Mouse (Mus musculus) liver, embryonic 13.5 days (tissue): Measurements from ENCODE around the gene Nckap5l. TPM values are rescaled to one million over a fixed set of nuclear protein-coding genes. Genes with fewer than 3 reads are reported as not detected.

Experiments
- ATAC-seq: fragments of 200-750 bp; cut with Nextera tagmentation; 2 replicates; pipeline ENCODE4 v1.8.0; 2017; ENCODE audit warnings: low read depth, mild to moderate bottlenecking, moderate number of reproducible peaks, moderate library complexity
- DNase-seq: peaks from one replicate; pipeline ENCODE4 v3.0.0; 2022
- H3K27ac ChIP-seq: fragments of 300-500 bp; sonication (generic); 2 replicates; pipeline ENCODE4 v1.5.1; 2015; ENCODE audit warnings: moderate library complexity, mild to moderate bottlenecking, inconsistent platforms
- H3K27me3 ChIP-seq: fragments of 300-500 bp; sonication (generic); 2 replicates; pipeline ENCODE4 v1.6.1; 2015; ENCODE audit warnings: mild to moderate bottlenecking, inconsistent platforms
- H3K36me3 ChIP-seq: fragments of 300-500 bp; sonication (generic); 2 replicates; pipeline ENCODE4 v1.6.1; 2015; ENCODE audit warnings: mild to moderate bottlenecking, inconsistent platforms
- H3K4me1 ChIP-seq: fragments of 300-500 bp; sonication (generic); replicated peaks from 2 replicates; pipeline ENCODE4 v1.6.1; 2015; ENCODE audit warnings: inconsistent platforms
- H3K4me2 ChIP-seq: fragments of 300-500 bp; sonication (generic); 2 replicates; pipeline ENCODE4 v1.6.1; 2015; ENCODE audit warnings: inconsistent platforms, mild to moderate bottlenecking, moderate library complexity
- H3K4me3 ChIP-seq: fragments of 300-500 bp; sonication (generic); replicated peaks from 2 replicates; pipeline ENCODE4 v1.5.1; 2015; ENCODE audit warnings: mild to moderate bottlenecking, inconsistent platforms
- H3K9ac ChIP-seq: fragments of 300-500 bp; sonication (generic); 2 replicates; pipeline ENCODE4 v1.6.1; 2015; ENCODE audit warnings: mild to moderate bottlenecking, inconsistent platforms
- H3K9me3 ChIP-seq: fragments of 300-500 bp; sonication (generic); replicated peaks from 2 replicates; pipeline ENCODE4 v1.6.1; 2016; ENCODE audit warnings: inconsistent platforms
- WGBS: fragments of 180-500 bp; shearing (Covaris S2); methylation state at CpG from one replicate; pipeline ENCODE4 v1.1.7; 2015; ENCODE audit not compliant: insufficient replicate concordance; 5-methylcytosine and 5-hydroxymethylcytosine counted together
- polyA plus RNA-seq: library from polyadenylated mRNA; unstranded; fragments of >200 nt; fragmentation: Nextera tagmentation; extraction: Ambion mirVana; gene quantifications from 2 replicates; pipeline ENCODE4 v1.2.1, GENCODE M21; 2015

Gene Nckap5l
- polyA plus RNA-seq, 1 experiment from 2014 or later, result 0.85 TPM

GRCm38 (mm10) chr15:99423131-99423530, 34.4 kb downstream of the Nckap5l start:
- 83% methylated on average over 10 of the region's 10 CpGs for WGBS
- no peak for ATAC-seq

GRCm38 (mm10) chr15:99422551-99422950, 35.0 kb downstream of the Nckap5l start:
- 88% methylated on average over 23 of the region's 23 CpGs for WGBS
- DNase-seq, result no peak
- no peaks in the 10 kb centered on the region for H3K27me3 ChIP-seq
- H3K36me3 ChIP-seq, result peaks cover 7% of the 10 kb centered on the region; the same call in 1 of the 2 replicates
- no peak overlapping the region for H3K9ac ChIP-seq
- no peak overlapping the region for H3K4me3 ChIP-seq
- H3K27ac ChIP-seq, result no peak overlapping the region
- H3K4me2 ChIP-seq, result no peak overlapping the region
- peaks cover 20% of the 10 kb centered on the region for H3K4me1 ChIP-seq
- no peak for ATAC-seq
- no peaks in the 10 kb centered on the region for H3K9me3 ChIP-seq

More at GRCm38 (mm10) chr15:99423131-99423530, 34.4 kb downstream of the Nckap5l start:
- Histone ChIP-seq H3K36me3 (peaks cover 10% of the 10 kb centered on the region; the same call in 1 of the 2 replicates), H3K9me3 (no peaks in the 10 kb centered on the region), H3K27ac (no peak overlapping the region), H3K9ac (no peak overlapping the region), H3K27me3 (no peaks in the 10 kb centered on the region), H3K4me1 (peaks cover 20% of the 10 kb centered on the region), H3K4me2 (no peak overlapping the region), H3K4me3 (no peak overlapping the region)
- DNase-seq, result no peak

- H3K36me3 ChIP-seq, result peaks cover 3% of the 10 kb centered on the region; the same call in 1 of the 2 replicates
- H3K27me3 ChIP-seq, result no peaks in the 10 kb centered on the region
- no peak overlapping the region for H3K27ac ChIP-seq
- H3K4me1 ChIP-seq, result peaks cover 24% of the 10 kb centered on the region
- H3K4me3 ChIP-seq, result no peak overlapping the region
- no peak overlapping the region for H3K4me2 ChIP-seq
- no peak for DNase-seq
- H3K9ac ChIP-seq, result no peak overlapping the region
- no peaks in the 10 kb centered on the region for H3K9me3 ChIP-seq
- WGBS, result 65% methylated on average over 8 of the region's 8 CpGs
- no peak for ATAC-seq
Observed at GRCm38 (mm10) chr15:99421676-99422075, 35.9 kb downstream of the Nckap5l start.

- ATAC-seq (no peak), DNase-seq (peak; percentile 31)
- Histone ChIP-seq H3K27me3 (no peaks in the 10 kb centered on the region), H3K27ac (peak overlapping the region; percentile 21; the same call in 1 of the 2 replicates), H3K4me1 (peaks cover 27% of the 10 kb centered on the region), H3K9me3 (no peaks in the 10 kb centered on the region), H3K4me3 (0 out of 2 replicates have a peak overlapping the region, but pooled peaks have one; percentile 8), H3K36me3 (peaks cover 3% of the 10 kb centered on the region; the same call in 1 of the 2 replicates), H3K9ac (no peak overlapping the region), H3K4me2 (peak overlapping the region; percentile 52)
- WGBS, result 36% methylated on average over 9 of the region's 9 CpGs
Observed at GRCm38 (mm10) chr15:99421152-99421551, 36.4 kb downstream of the Nckap5l start.

- 19% methylated on average over 12 of the region's 12 CpGs for WGBS
- 0 out of 2 replicates have a peak overlapping the region, but pooled peaks have one; percentile 8 for H3K4me3 ChIP-seq
Observed at GRCm38 (mm10) chr15:99420521-99421014, 37.0 kb downstream of the Nckap5l start.

GRCm38 (mm10) chr15:99420101-99420500, 37.4 kb downstream of the Nckap5l start:
- no peak for DNase-seq

More at GRCm38 (mm10) chr15:99420521-99421014, 37.0 kb downstream of the Nckap5l start:
- Histone ChIP-seq H3K4me1 (peaks cover 31% of the 10 kb centered on the region), H3K9ac (no peak overlapping the region), H3K9me3 (no peaks in the 10 kb centered on the region), H3K27me3 (no peaks in the 10 kb centered on the region), H3K36me3 (no peaks in the 10 kb centered on the region; the same call in 1 of the 2 replicates), H3K27ac (peak overlapping the region; percentile 21; the same call in 1 of the 2 replicates), H3K4me2 (peak overlapping the region; percentile 52)
- DNase-seq, result no peak
- ATAC-seq, result no peak

GRCm38 (mm10) chr15:99417692-99418271, 39.8 kb downstream of the Nckap5l start:
- ATAC-seq, result no peak

More at GRCm38 (mm10) chr15:99420101-99420500, 37.4 kb downstream of the Nckap5l start:
- Histone ChIP-seq H3K9me3 (no peaks in the 10 kb centered on the region), H3K27me3 (no peaks in the 10 kb centered on the region), H3K4me2 (peak overlapping the region; percentile 52), H3K9ac (no peak overlapping the region), H3K36me3 (no peaks in the 10 kb centered on the region; the same call in 1 of the 2 replicates), H3K4me1 (peaks cover 31% of the 10 kb centered on the region), H3K27ac (no peak overlapping the region), H3K4me3 (no peak overlapping the region)
- 37% methylated on average over 5 of the region's 5 CpGs for WGBS
- ATAC-seq, result no peak

GRCm38 (mm10) chr15:99416957-99417356, 40.6 kb downstream of the Nckap5l start:
- WGBS, result 27% methylated on average over 4 of the region's 4 CpGs
- ATAC-seq, result no peak
- H3K4me2 ChIP-seq, result peak overlapping the region; percentile 33

More at GRCm38 (mm10) chr15:99417692-99418271, 39.8 kb downstream of the Nckap5l start:
- no peak overlapping the region for H3K27ac ChIP-seq
- no peaks in the 10 kb centered on the region for H3K9me3 ChIP-seq
- no peak overlapping the region for H3K4me3 ChIP-seq
- peaks cover 31% of the 10 kb centered on the region for H3K4me1 ChIP-seq
- no peak overlapping the region for H3K9ac ChIP-seq
- 20% methylated on average over 17 of the region's 17 CpGs for WGBS
- no peak for DNase-seq
- H3K36me3 ChIP-seq, result no peaks in the 10 kb centered on the region
- H3K27me3 ChIP-seq, result no peaks in the 10 kb centered on the region
- H3K4me2 ChIP-seq, result no peak overlapping the region

GRCm38 (mm10) chr15:99416348-99416882, 41.1 kb downstream of the Nckap5l start:
- peak; percentile 65 for DNase-seq
- H3K4me1 ChIP-seq, result peaks cover 30% of the 10 kb centered on the region
- no peak overlapping the region for H3K9ac ChIP-seq
- ATAC-seq, result peak; percentile 35; the same call in 1 of the 2 replicates
- H3K4me2 ChIP-seq, result peak overlapping the region; percentile 37
- no peak overlapping the region for H3K27ac ChIP-seq
- no peaks in the 10 kb centered on the region for H3K9me3 ChIP-seq
- peak overlapping the region; percentile 8; the same call in 1 of the 2 replicates for H3K4me3 ChIP-seq
- WGBS, result 11% methylated on average over 13 of the region's 13 CpGs
- no peaks in the 10 kb centered on the region for H3K27me3 ChIP-seq
- no peaks in the 10 kb centered on the region for H3K36me3 ChIP-seq

More at GRCm38 (mm10) chr15:99416957-99417356, 40.6 kb downstream of the Nckap5l start:
- no peak for DNase-seq
- no peak overlapping the region for H3K27ac ChIP-seq
- no peaks in the 10 kb centered on the region for H3K9me3 ChIP-seq
- no peak overlapping the region for H3K9ac ChIP-seq
- H3K4me3 ChIP-seq, result no peak overlapping the region
- H3K27me3 ChIP-seq, result no peaks in the 10 kb centered on the region
- H3K36me3 ChIP-seq, result no peaks in the 10 kb centered on the region
- peaks cover 31% of the 10 kb centered on the region for H3K4me1 ChIP-seq

GRCm38 (mm10) chr15:99415793-99416192, 41.8 kb downstream of the Nckap5l start:
- H3K36me3 ChIP-seq, result no peaks in the 10 kb centered on the region
- no peaks in the 10 kb centered on the region for H3K27me3 ChIP-seq
- 0 out of 2 replicates have a peak overlapping the region, but pooled peaks have one; percentile 8 for H3K4me3 ChIP-seq
- H3K4me2 ChIP-seq, result peak overlapping the region; percentile 37
- WGBS, result 5% methylated on average over 2 of the region's 2 CpGs
- ATAC-seq (no peak), DNase-seq (peak; percentile 34)
- H3K9ac ChIP-seq, result no peak overlapping the region
- no peak overlapping the region for H3K27ac ChIP-seq
- H3K4me1 ChIP-seq, result peaks cover 24% of the 10 kb centered on the region
- no peaks in the 10 kb centered on the region for H3K9me3 ChIP-seq

- H3K27ac ChIP-seq, result no peak overlapping the region
- H3K9ac ChIP-seq, result no peak overlapping the region
- no peak overlapping the region for H3K4me2 ChIP-seq
- WGBS, result 59% methylated on average over 14 of the region's 14 CpGs
- H3K4me1 ChIP-seq, result peaks cover 15% of the 10 kb centered on the region
- peaks cover 38% of the 10 kb centered on the region for H3K36me3 ChIP-seq
- H3K9me3 ChIP-seq, result no peaks in the 10 kb centered on the region
- DNase-seq (no peak), ATAC-seq (no peak)
- H3K27me3 ChIP-seq, result no peaks in the 10 kb centered on the region
- H3K4me3 ChIP-seq, result no peak overlapping the region
Observed at GRCm38 (mm10) chr15:99411747-99412146, 45.8 kb downstream of the Nckap5l start.
